Mouse (Mus musculus): ENCODE data around the gene Adra1d.

GRCm38 (mm10) chr2:131499290-131499845 lies 62.7 kb downstream of the Adra1d start:
- TF ChIP-seq GATA1 (IDR thresholded peaks at IDR 0.05; ENCODE audit: borderline replicate concordance, low read length): no peak
- TF ChIP-seq FLI1 (IDR thresholded peaks at IDR 0.05; ENCODE audit: low read length): no peak
